Mouse (Mus musculus) hindbrain, postnatal 0 days (tissue): Measurements from ENCODE around the gene Smyd5. TPM values are rescaled to one million over a fixed set of nuclear protein-coding genes. Genes with fewer than 3 reads are reported as not detected.

Experiments used
- ATAC-seq: fragments of 200-750 bp; cut with Nextera tagmentation; 2 replicates; pipeline ENCODE4 v1.8.0; 2017; ENCODE audit warnings: mild to moderate bottlenecking, moderate TSS enrichment, moderate library complexity
- DNase-seq: peaks from one replicate; pipeline ENCODE4 v3.0.0-alpha.2; 2015; ENCODE audit warnings: low spot score
- H3K27ac ChIP-seq: fragments of 300-500 bp; sonication (generic); 2 replicates; pipeline ENCODE4 v1.5.1; 2014; ENCODE audit warnings: mild to moderate bottlenecking
- H3K27me3 ChIP-seq: fragments of 300-500 bp; sonication (generic); 2 replicates; pipeline ENCODE4 v1.6.1; 2014; ENCODE audit warnings: low read length, mixed read lengths; ENCODE audit not compliant: insufficient read depth
- H3K36me3 ChIP-seq: fragments of 300-500 bp; sonication (generic); 2 replicates; pipeline ENCODE4 v1.6.1; 2014; ENCODE audit warnings: low read length, mixed read lengths; ENCODE audit not compliant: insufficient read depth
- H3K4me1 ChIP-seq: fragments of 300-500 bp; sonication (generic); 2 replicates; pipeline ENCODE4 v1.6.1; 2014; ENCODE audit warnings: antibody characterized with exemption, low read length, mixed read lengths; ENCODE audit not compliant: insufficient read depth
- H3K4me2 ChIP-seq: fragments of 300-500 bp; sonication (generic); 2 replicates; pipeline ENCODE4 v1.6.1; 2014; ENCODE audit warnings: low read depth, mild to moderate bottlenecking, low read length, moderate library complexity, mixed read lengths
- H3K4me3 ChIP-seq: fragments of 300-500 bp; sonication (generic); 2 replicates; pipeline ENCODE4 v1.5.1; 2014; ENCODE audit warnings: low read length
- H3K9ac ChIP-seq: fragments of 300-500 bp; sonication (generic); replicated peaks from 2 replicates; pipeline ENCODE4 v1.6.1; 2014; ENCODE audit warnings: mild to moderate bottlenecking, low read length, moderate library complexity, mixed read lengths
- H3K9me3 ChIP-seq: fragments of 300-500 bp; sonication (generic); 2 replicates; pipeline ENCODE4 v1.6.1; 2016; ENCODE audit warnings: low read length, mixed read lengths
- CTCF ChIP-seq: IDR thresholded peaks from 2 replicates; pipeline ENCODE4 v1.5.1; 2016; ENCODE audit warnings: antibody characterized with exemption, control low read depth, low read depth
- WGBS: fragments of 180-500 bp; shearing (Covaris S2); extraction: QIAGEN DNeasy Blood & Tissue Kit; methylation state at CpG from one replicate; pipeline ENCODE4 v1.1.7; 2014; 5-methylcytosine and 5-hydroxymethylcytosine counted together
- polyA plus RNA-seq: library from polyadenylated mRNA; unstranded; fragments of >200 nt; fragmentation: Nextera tagmentation; extraction: Ambion mirVana; gene quantifications from 2 replicates; pipeline ENCODE4 v1.2.1, GENCODE M21; 2015
- total RNA-seq: library from RNA; depleted of rRNA; stranded (reverse); fragments of >200 nt; gene quantifications from 2 replicates; pipeline ENCODE4 v1.2.3, GENCODE M21; 2014

Smyd5 gene
- total and polyA plus RNA-seq, 2 experiments from 2014 or later: 57.2 to 69.1 TPM

DNA sequence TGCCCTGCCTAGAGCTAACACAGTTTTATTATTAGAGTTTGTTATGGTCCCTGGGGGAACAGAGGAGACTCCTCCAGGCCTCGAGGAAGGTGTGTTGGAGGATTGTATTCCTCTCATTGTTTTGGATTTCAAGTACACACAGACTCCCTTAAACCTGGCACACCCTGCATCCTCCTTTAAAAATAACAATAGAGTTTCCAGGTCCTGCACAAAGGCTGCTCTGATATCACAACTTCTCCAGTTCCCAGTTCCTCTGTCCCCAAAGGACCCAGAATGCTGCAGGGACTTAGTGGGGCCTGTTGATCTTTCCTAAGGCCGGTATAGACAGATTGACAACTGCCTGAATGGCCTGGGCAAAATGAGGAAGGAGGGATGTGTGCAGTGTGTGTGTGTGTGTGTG, 29.2 kb upstream of the Smyd5 start:
- no peaks in the 10 kb centered on the region for H3K4me1 ChIP-seq
- 59% methylated on average over 2 of the region's 2 CpGs for WGBS
- no peak overlapping the region for H3K4me3 ChIP-seq
- H3K27ac ChIP-seq: no peak overlapping the region
- H3K36me3 ChIP-seq: no peaks in the 10 kb centered on the region
- no peak overlapping the region for H3K9ac ChIP-seq
- no peak for TF ChIP-seq CTCF
- DNase-seq (no peak), ATAC-seq (no peak)
- peaks cover 3% of the 10 kb centered on the region; the same call in 1 of the 2 replicates for H3K27me3 ChIP-seq
- H3K9me3 ChIP-seq: no peaks in the 10 kb centered on the region
- no peak overlapping the region for H3K4me2 ChIP-seq

DNA sequence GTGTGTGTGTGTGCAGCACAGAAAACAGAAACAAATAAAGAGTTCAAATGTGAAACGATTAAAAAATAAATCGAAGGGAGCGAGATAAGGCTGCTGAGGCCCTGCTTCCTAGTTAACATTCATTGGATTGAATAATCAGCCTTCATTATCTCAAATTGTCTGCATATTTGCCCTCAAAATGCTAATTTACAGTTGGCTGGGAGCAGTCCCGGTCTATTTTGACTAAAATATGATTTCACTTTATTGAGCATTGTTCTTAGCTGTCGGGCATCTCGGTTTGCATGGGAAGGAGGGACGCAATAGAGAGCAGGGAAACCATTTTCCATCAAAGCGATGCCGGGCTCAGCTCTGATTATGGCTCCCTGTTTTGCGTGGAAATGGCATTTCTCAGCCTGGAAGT, 28.8 kb upstream of the Smyd5 start:
- 64% methylated on average over 10 of the region's 10 CpGs for WGBS
- no peaks in the 10 kb centered on the region for H3K4me1 ChIP-seq
- peaks cover 7% of the 10 kb centered on the region; the same call in 1 of the 2 replicates for H3K27me3 ChIP-seq
- no peaks in the 10 kb centered on the region for H3K9me3 ChIP-seq
- DNase-seq (no peak), ATAC-seq (no peak)
- H3K9ac ChIP-seq: no peak overlapping the region
- no peak overlapping the region for H3K4me3 ChIP-seq
- no peak for TF ChIP-seq CTCF
- H3K4me2 ChIP-seq: no peak overlapping the region
- no peaks in the 10 kb centered on the region for H3K36me3 ChIP-seq
- H3K27ac ChIP-seq: no peak overlapping the region

GRCm38 (mm10) chr6:85409003-85409402, 22.8 kb upstream of the Smyd5 start:
- ATAC-seq (no peak), DNase-seq (peak; percentile 17)
- no peaks in the 10 kb centered on the region for H3K9me3 ChIP-seq
- no peak for TF ChIP-seq CTCF
- no peak overlapping the region for H3K27ac ChIP-seq
- H3K36me3 ChIP-seq: no peaks in the 10 kb centered on the region
- peak overlapping the region; percentile 31; the same call in 1 of the 2 replicates for H3K9ac ChIP-seq
- H3K4me1 ChIP-seq: 0 out of 2 replicates have a peak, but pooled peaks cover 6% of the 10 kb centered on the region
- peak overlapping the region; percentile 31 for H3K4me3 ChIP-seq
- H3K4me2 ChIP-seq: peak overlapping the region; percentile 58
- H3K27me3 ChIP-seq: peaks cover 22% of the 10 kb centered on the region
- WGBS: 2% methylated on average over 31 of the region's 31 CpGs

GRCm38 (mm10) chr6:85410771-85411273, 21.0 kb upstream of the Smyd5 start:
- Histone ChIP-seq H3K36me3 (no peaks in the 10 kb centered on the region), H3K27ac (no peak overlapping the region), H3K27me3 (peaks cover 22% of the 10 kb centered on the region), H3K9ac (no peak overlapping the region), H3K4me3 (no peak overlapping the region), H3K4me2 (no peak overlapping the region), H3K9me3 (no peaks in the 10 kb centered on the region), H3K4me1 (0 out of 2 replicates have a peak, but pooled peaks cover 6% of the 10 kb centered on the region)
- WGBS: 13% methylated on average over 13 of the region's 13 CpGs
- peak; percentile 80 for TF ChIP-seq CTCF
- DNase-seq (peak; percentile 90), ATAC-seq (peak; percentile 90)

GRCm38 (mm10) chr6:85415829-85416228, 16.0 kb upstream of the Smyd5 start:
- Histone ChIP-seq H3K9me3 (no peaks in the 10 kb centered on the region), H3K36me3 (no peaks in the 10 kb centered on the region), H3K4me1 (no peaks in the 10 kb centered on the region), H3K4me2 (no peak overlapping the region), H3K27me3 (no peaks in the 10 kb centered on the region), H3K4me3 (no peak overlapping the region), H3K27ac (no peak overlapping the region), H3K9ac (no peak overlapping the region)
- ATAC-seq (no peak), DNase-seq (no peak)
- no peak for TF ChIP-seq CTCF
- WGBS: 61% methylated on average over 3 of the region's 3 CpGs

DNA sequence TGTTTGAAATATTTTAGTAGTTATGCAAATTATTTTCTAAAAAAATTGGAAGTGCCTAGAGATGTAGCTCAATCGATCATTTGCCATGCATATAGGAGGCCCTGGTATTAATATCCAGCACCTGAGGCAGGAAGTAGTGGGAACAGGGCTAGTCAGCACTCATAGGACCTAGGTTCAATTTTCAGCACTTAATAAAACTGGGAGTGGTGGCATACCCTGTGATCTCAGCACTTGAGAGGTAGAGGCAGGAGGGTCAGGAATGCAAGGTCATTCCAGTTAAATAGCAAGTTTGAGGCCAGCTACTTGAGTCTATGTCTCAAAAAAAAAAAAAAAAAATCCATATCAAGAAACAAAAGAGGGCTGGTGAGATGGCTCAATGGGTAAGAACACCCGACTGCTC, 12.6 kb upstream of the Smyd5 start:
- no peak overlapping the region for H3K4me2 ChIP-seq
- no peak overlapping the region for H3K27ac ChIP-seq
- no peaks in the 10 kb centered on the region for H3K4me1 ChIP-seq
- no peak overlapping the region for H3K9ac ChIP-seq
- ATAC-seq (no peak), DNase-seq (no peak)
- H3K27me3 ChIP-seq: no peaks in the 10 kb centered on the region
- no peaks in the 10 kb centered on the region for H3K36me3 ChIP-seq
- no peaks in the 10 kb centered on the region for H3K9me3 ChIP-seq
- TF ChIP-seq CTCF: no peak
- no peak overlapping the region for H3K4me3 ChIP-seq
- WGBS: 90% methylated on average over 2 of the region's 2 CpGs

DNA sequence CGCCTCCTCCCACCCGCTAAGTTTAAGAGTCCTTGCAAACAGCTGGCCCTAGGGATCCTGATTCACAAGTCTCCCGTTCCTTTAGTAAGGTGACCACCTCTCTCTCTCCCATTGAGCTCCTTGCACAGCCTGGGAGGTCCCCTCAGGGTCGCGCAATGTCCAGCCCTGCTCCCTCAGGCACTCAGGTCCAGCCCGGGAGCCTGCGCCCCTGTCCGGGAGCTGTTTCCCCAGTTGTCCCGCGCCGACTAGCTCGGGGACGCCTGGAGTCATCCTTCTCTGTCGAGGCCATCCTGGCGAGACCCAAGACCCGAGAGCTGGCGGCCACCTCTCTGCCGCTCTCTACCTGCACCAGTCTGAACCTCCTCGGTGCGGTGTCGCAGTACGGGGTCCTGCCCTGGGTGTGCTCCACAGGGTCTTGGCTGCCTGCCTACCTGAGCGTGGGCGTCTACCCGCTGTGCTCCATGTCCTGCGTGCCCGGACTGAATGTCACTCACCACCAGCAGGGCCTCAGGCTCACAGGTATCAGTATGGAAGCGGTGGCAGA, 7.9 kb upstream of the Smyd5 start, which contains the start of gene Noto:
Noto (plus strand) TSS at position 51 of the 544 bp plus-strand sequence.
- TF ChIP-seq CTCF: no peak
- Histone ChIP-seq H3K9ac (no peak within 1 kb of the TSS), H3K4me1 (no peaks in the 10 kb centered on the region), H3K9me3 (no peaks in the 10 kb centered on the region), H3K27me3 (no peaks in the 10 kb centered on the region), H3K36me3 (no peaks in the 10 kb centered on the region), H3K4me2 (no peak within 1 kb of the TSS), H3K27ac (no peak within 1 kb of the TSS), H3K4me3 (no peak within 1 kb of the TSS)
- 15% methylated on average over 28 of the region's 28 CpGs for WGBS
- DNase-seq (no peak), ATAC-seq (no peak)
